Mouse (Mus musculus) embryonic fibroblast, embryonic 13.5 days (primary cell): ENCODE data around the gene Zbtb42. TPM values are rescaled to one million over a fixed set of nuclear protein-coding genes. Genes with fewer than 3 reads are reported as not detected.

ENCODE experiments used
- H3K27ac ChIP-seq: 2 replicates; pipeline ENCODE4 v1.5.1; 2012; ENCODE audit warnings: low read length, control low read depth, inconsistent platforms; ENCODE audit not compliant: insufficient read depth
- H3K4me1 ChIP-seq: 2 replicates; pipeline ENCODE4 v1.6.1; 2011; ENCODE audit warnings: low read length; ENCODE audit not compliant: control insufficient read depth, insufficient read depth
- H3K4me3 ChIP-seq: 2 replicates; pipeline ENCODE4 v1.5.1; 2011; ENCODE audit warnings: mild to moderate bottlenecking, control low read depth, low read length; ENCODE audit not compliant: insufficient read depth
- CTCF ChIP-seq: IDR thresholded peaks from 2 replicates; pipeline ENCODE4 v1.5.1; 2011; ENCODE audit warnings: mild to moderate bottlenecking, control low read depth, low read length, moderate library complexity, borderline replicate concordance; ENCODE audit not compliant: insufficient read depth
- POLR2A ChIP-seq: IDR thresholded peaks from 2 replicates; pipeline ENCODE4 v1.6.1; 2011; ENCODE audit warnings: low read depth, mild to moderate bottlenecking, control low read depth, low read length, moderate library complexity
- polyA plus RNA-seq: library from polyadenylated mRNA; stranded (reverse); fragments of >200 nt; gene quantifications from 2 replicates; pipeline ENCODE4 v1.2.4, GENCODE M21; 2011; ENCODE audit warnings: low read depth; ENCODE audit not compliant: missing spikeins, insufficient read length

The Zbtb42 gene
- polyA plus RNA-seq, 1 experiment = 1.2 TPM

GRCm38 (mm10) chr12:112679027-112679996, 684 bp downstream of the Zbtb42 start:
- Histone ChIP-seq H3K27ac (no peak overlapping the region), H3K4me1 (no peaks in the 10 kb centered on the region), H3K4me3 (peak overlapping the region; percentile 49)
- TF ChIP-seq CTCF (no peak), POLR2A (no peak)

GRCm38 (mm10) chr12:112683351-112683750, 4.7 kb downstream of the Zbtb42 start:
- no peak overlapping the region for H3K4me3 ChIP-seq
- H3K27ac ChIP-seq = no peak overlapping the region
- TF ChIP-seq POLR2A = no peak
- TF ChIP-seq CTCF = no peak
- no peaks in the 10 kb centered on the region for H3K4me1 ChIP-seq

DNA sequence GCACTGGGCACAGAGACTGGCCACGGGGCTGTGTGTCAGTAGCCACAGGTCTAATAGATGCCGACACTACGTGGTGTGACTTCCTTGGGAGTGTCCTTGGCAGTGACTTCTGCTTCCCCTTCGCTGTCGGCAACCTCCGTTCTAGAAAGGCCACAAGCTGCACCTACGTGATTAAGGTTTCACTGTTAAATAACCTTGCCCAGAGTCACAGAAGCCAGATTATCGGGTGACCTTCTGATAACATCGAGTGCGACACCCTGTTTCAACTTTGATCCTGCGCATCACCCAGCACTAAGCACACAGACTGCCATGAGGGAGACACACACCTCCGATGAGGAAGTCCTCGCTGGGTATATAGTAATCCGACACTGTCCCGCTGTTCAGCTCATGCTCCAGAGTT, 9.8 kb downstream of the Zbtb42 start:
- no peak overlapping the region for H3K4me3 ChIP-seq
- no peak for TF ChIP-seq POLR2A
- TF ChIP-seq CTCF = no peak
- no peaks in the 10 kb centered on the region for H3K4me1 ChIP-seq
- H3K27ac ChIP-seq = no peak overlapping the region

DNA sequence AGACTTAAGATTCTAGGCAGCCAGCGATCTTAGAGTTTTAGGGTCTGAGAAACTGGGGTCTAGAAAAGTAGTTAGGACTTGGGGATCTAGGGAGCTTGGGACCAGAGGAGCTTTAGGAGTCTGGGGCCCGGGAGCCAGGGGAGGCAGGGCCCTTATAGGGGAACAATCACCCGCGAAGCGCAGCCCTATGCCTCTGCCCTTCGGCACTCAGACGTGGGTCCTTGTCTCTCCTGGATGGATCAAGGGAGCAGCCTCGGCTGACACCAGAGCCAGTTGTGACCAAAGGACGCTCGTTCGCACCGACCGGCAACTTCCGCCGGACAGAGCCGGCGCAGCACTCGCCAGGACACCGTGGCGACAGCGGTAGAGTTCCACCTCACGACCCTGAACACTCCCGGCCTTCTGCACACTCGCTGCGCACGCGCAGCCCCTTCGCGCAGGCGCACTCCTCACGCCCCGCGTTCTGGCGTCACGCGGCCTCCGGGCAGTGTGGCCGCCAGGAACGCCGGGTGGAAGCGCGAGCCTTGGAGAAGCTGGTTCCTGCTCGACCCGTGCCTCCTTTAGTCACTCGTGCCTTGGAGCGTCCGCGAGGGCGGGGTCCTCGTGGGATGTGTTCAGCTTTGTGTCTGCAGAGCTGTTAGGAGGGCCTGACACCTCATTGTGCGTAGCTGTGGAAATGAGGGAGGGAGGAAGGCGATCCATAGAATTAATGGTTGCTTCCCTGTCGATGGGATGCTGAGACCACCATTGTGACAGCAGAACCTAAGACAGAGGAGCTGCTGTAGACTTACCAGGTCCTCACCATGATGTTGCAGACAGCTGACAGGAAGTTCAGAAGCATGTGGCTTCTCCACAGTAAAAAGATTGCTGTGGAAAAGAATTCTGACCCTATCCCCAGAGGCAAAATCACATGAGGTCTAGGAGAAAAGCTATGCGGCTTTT, 14.8 kb downstream of the Zbtb42 start:
- TF ChIP-seq CTCF (no peak), POLR2A (peak; percentile 98)
- H3K4me1 ChIP-seq = no peaks in the 10 kb centered on the region
- peak overlapping the region; percentile 24; the same call in 1 of the 2 replicates for H3K27ac ChIP-seq
- H3K4me3 ChIP-seq = peak overlapping the region; percentile 80

- no peak overlapping the region for H3K27ac ChIP-seq
- TF ChIP-seq CTCF (no peak), POLR2A (no peak)
- H3K4me1 ChIP-seq = no peaks in the 10 kb centered on the region
- no peak overlapping the region for H3K4me3 ChIP-seq
These were observed 15.5 kb downstream of the Zbtb42 start for GRCm38 (mm10) chr12:112694127-112694475.

DNA sequence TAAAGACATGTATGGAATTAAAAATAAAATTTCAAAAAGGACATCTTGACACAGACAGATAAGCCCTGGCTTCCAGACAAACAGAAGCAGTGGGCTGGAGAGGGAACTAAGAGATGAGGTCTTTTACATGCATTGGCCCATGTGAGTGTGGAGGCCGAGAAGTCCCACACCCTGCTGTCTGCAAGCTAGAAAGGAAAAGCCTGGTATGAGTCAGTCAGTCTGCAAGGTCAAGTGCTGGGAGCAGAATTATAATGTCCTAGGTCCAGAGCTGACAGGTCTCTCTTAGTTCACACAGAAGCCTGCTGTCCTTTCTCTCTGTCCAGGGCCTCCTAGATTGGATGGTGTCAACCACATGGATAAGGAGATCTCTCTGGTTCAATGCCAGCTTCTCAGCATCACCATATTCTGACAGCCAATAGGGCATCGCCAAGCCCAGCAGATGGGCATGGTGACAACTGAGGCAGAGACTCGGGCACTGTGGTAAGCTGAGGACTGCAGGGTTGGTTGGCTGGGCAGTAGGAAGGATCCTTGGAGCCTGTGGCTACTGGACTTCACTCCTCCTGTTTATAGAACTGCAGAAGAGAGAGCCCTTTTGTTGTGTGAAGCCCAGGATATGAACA, 18.3 kb downstream of the Zbtb42 start:
- Histone ChIP-seq H3K4me3 (no peak overlapping the region), H3K4me1 (peaks cover 2% of the 10 kb centered on the region; the same call in 1 of the 2 replicates), H3K27ac (no peak overlapping the region)
- TF ChIP-seq POLR2A = no peak
- TF ChIP-seq CTCF = no peak

- H3K4me1 ChIP-seq = peaks cover 7% of the 10 kb centered on the region
- H3K27ac ChIP-seq = no peak overlapping the region
- H3K4me3 ChIP-seq = no peak overlapping the region
- no peak for TF ChIP-seq POLR2A
- no peak for TF ChIP-seq CTCF
These were observed 21.9 kb downstream of the Zbtb42 start for GRCm38 (mm10) chr12:112700522-112700921.

GRCm38 (mm10) chr12:112702374-112703320, 24.0 kb downstream of the Zbtb42 start:
- Histone ChIP-seq H3K4me3 (no peak overlapping the region), H3K4me1 (peaks cover 7% of the 10 kb centered on the region), H3K27ac (no peak overlapping the region)
- no peak for TF ChIP-seq POLR2A
- no peak for TF ChIP-seq CTCF
